Mouse (Mus musculus): ENCODE data around the gene Clta.
"Not testable (repeated sequence)": the region's sequence is repeated elsewhere in the genome, so short reads cannot be mapped to it uniquely, and the experiment has no call there.

Gene Clta

GRCm38 (mm10) chr4:44024241-44024640 is 20.0 kb downstream of the Clta start:
- DNase-seq (ENCODE audit: low read depth): no peak

- DNase-seq (ENCODE audit: low read depth): no peak
These were observed 21.3 kb downstream of the Clta start for GRCm38 (mm10) chr4:44025570-44025969.

GRCm38 (mm10) chr4:44028303-44029135 is 24.3 kb downstream of the Clta start:
- no peak for DNase-seq (ENCODE audit: low read depth)

GRCm38 (mm10) chr4:44029661-44030066 is 25.4 kb downstream of the Clta start:
- no peak for DNase-seq (ENCODE audit: low read depth)

- no peak for DNase-seq (ENCODE audit: low read depth)
These were observed 27.3 kb downstream of the Clta start for GRCm38 (mm10) chr4:44031521-44031920.

GRCm38 (mm10) chr4:44036455-44036854 is 32.2 kb downstream of the Clta start:
- DNase-seq (ENCODE audit: low read depth): no peak

GRCm38 (mm10) chr4:44040802-44041201 is 36.5 kb downstream of the Clta start:
- DNase-seq (ENCODE audit: low read depth): no peak

GRCm38 (mm10) chr4:44042429-44042828 is 38.2 kb downstream of the Clta start:
- no peak for DNase-seq (ENCODE audit: low read depth)

- not testable (repeated sequence) for DNase-seq (ENCODE audit: low read depth)
These were observed 38.9 kb downstream of the Clta start for GRCm38 (mm10) chr4:44043182-44043581.

GRCm38 (mm10) chr4:44044685-44045356 is 40.6 kb downstream of the Clta start:
- DNase-seq (ENCODE audit: low read depth): no peak

- DNase-seq (ENCODE audit: low read depth): no peak
These were observed 41.8 kb downstream of the Clta start for GRCm38 (mm10) chr4:44046066-44046465.

- no peak for DNase-seq (ENCODE audit: low read depth)
These were observed 45.6 kb downstream of the Clta start for GRCm38 (mm10) chr4:44049812-44050211.

- no peak for DNase-seq (ENCODE audit: low read depth)
These were observed 55.4 kb downstream of the Clta start for GRCm38 (mm10) chr4:44059674-44060073.

- DNase-seq (ENCODE audit: low read depth): no peak
These were observed 57.8 kb downstream of the Clta start for GRCm38 (mm10) chr4:44062062-44062461.

GRCm38 (mm10) chr4:44062816-44063215 is 58.6 kb downstream of the Clta start:
- no peak for DNase-seq (ENCODE audit: low read depth)

GRCm38 (mm10) chr4:44065355-44066025 is 61.2 kb downstream of the Clta start:
- DNase-seq (ENCODE audit: low read depth): peak; percentile 84

GRCm38 (mm10) chr4:44066891-44067290 is 62.6 kb downstream of the Clta start:
- DNase-seq (ENCODE audit: low read depth): no peak

- DNase-seq (ENCODE audit: low read depth): no peak
These were observed 64.5 kb downstream of the Clta start for GRCm38 (mm10) chr4:44068736-44069135.

- no peak for DNase-seq (ENCODE audit: low read depth)
These were observed 65.2 kb downstream of the Clta start for GRCm38 (mm10) chr4:44069411-44069810.

GRCm38 (mm10) chr4:44070641-44071040 is 66.4 kb downstream of the Clta start:
- no peak for DNase-seq (ENCODE audit: low read depth)

GRCm38 (mm10) chr4:44071741-44072145 is 67.5 kb downstream of the Clta start:
- DNase-seq (ENCODE audit: low read depth): peak; percentile 61

GRCm38 (mm10) chr4:44072146-44072872 is 68.1 kb downstream of the Clta start:
- peak; percentile 78 for DNase-seq (ENCODE audit: low read depth)
